Mouse (Mus musculus) CH12.LX (cell line): ENCODE measurements around the gene Clint1. TPM values are rescaled to one million over a fixed set of nuclear protein-coding genes. Genes with fewer than 3 reads are reported as not detected.

Experiments used
- DNase-seq: peaks from one replicate; pipeline ENCODE4 v3.0.0-alpha.2; 2013; ENCODE audit errors: extremely low read depth
- H3K27ac ChIP-seq: 2 replicates; pipeline ENCODE4 v1.5.1; 2012; ENCODE audit warnings: low read depth, mild to moderate bottlenecking, control low read depth, moderate library complexity; ENCODE audit not compliant: insufficient read depth
- H3K27me3 ChIP-seq: replicated peaks from 2 replicates; pipeline ENCODE3; 2012; ENCODE audit warnings: inconsistent platforms
- H3K36me3 ChIP-seq, 2 experiments: replicated peaks in 1 of 2; 2 replicates each; pipeline versions ENCODE3 to v1.6.1; 2012; ENCODE audit warnings: inconsistent platforms in 1 of 2, low read length in 1 of 2, mild to moderate bottlenecking in 1 of 2, mixed read lengths in 1 of 2, moderate library complexity in 1 of 2; ENCODE audit not compliant: control insufficient read depth in 1 of 2, insufficient read depth in 1 of 2
- H3K4me1 ChIP-seq, 2 experiments: 2 replicates each; pipeline ENCODE4 v1.6.1; 2012; ENCODE audit warnings: inconsistent platforms in 1 of 2, moderate library complexity in 1 of 2; ENCODE audit not compliant: insufficient read depth in 2 of 2, control insufficient read depth in 1 of 2
- H3K4me2 ChIP-seq: 2 replicates; pipeline ENCODE4 v1.6.1; 2012; ENCODE audit warnings: low read depth, mild to moderate bottlenecking, control low read depth; ENCODE audit not compliant: poor library complexity, insufficient read depth, severe bottlenecking
- H3K4me3 ChIP-seq, 3 experiments: fragments of 150-350 bp in 1 of 3; sonication (generic) in 1 of 3; replicated peaks in 1 of 3; 2 replicates each; pipeline versions ENCODE3 to v1.5.1; 2011 to 2012; ENCODE audit warnings: low read depth in 2 of 3, low read length in 2 of 3, mild to moderate bottlenecking in 2 of 3, moderate library complexity in 2 of 3, control low read depth in 1 of 3, improper control_type of control experiment in 1 of 3, inconsistent platforms in 1 of 3, mixed read lengths in 1 of 3; ENCODE audit not compliant: poor library complexity in 1 of 3
- H3K79me2 ChIP-seq: replicated peaks from 2 replicates; pipeline ENCODE4 v1.6.1; 2012; ENCODE audit warnings: mild to moderate bottlenecking, moderate library complexity; ENCODE audit not compliant: control insufficient read depth, poor library complexity, insufficient read depth, severe bottlenecking; ENCODE audit errors: extremely low read depth
- H3K9ac ChIP-seq: 2 replicates; pipeline ENCODE4 v1.6.1; 2012; ENCODE audit warnings: low read depth, mild to moderate bottlenecking, control low read depth, moderate library complexity; ENCODE audit not compliant: insufficient read depth
- H3K9me3 ChIP-seq: replicated peaks from 2 replicates; pipeline ENCODE3; 2012; ENCODE audit warnings: low read length, inconsistent platforms, mixed read lengths
- CHD1 ChIP-seq: IDR thresholded peaks from 2 replicates; pipeline ENCODE4 v1.6.1; 2012; ENCODE audit warnings: low read depth, low read length, improper control_type of control experiment, inconsistent platforms
- CTCF ChIP-seq, 2 experiments: IDR thresholded peaks in 1 of 2; conservative IDR thresholded peaks in 1 of 2; 2 replicates each; pipeline ENCODE4 v1.5.1; 2011 to 2012; ENCODE audit warnings: low read depth in 2 of 2, low read length in 2 of 2, improper control_type of control experiment in 1 of 2, inconsistent platforms in 1 of 2, mild to moderate bottlenecking in 1 of 2, moderate library complexity in 1 of 2
- ELF1 ChIP-seq: IDR thresholded peaks from 2 replicates; pipeline ENCODE4 v1.6.1; 2014; ENCODE audit warnings: low read depth, mild to moderate bottlenecking, inconsistent platforms, low read length, improper control_type of control experiment
- ETS1 ChIP-seq: conservative IDR thresholded peaks from 2 replicates; pipeline ENCODE4 v1.6.1; 2012; ENCODE audit warnings: low read depth, mild to moderate bottlenecking, inconsistent platforms, low read length, improper control_type of control experiment, moderate library complexity
- HCFC1 ChIP-seq: IDR thresholded peaks from 2 replicates; pipeline ENCODE4 v1.6.1; 2012; ENCODE audit warnings: low read depth, mild to moderate bottlenecking, inconsistent platforms, low read length, improper control_type of control experiment
- IRF4 ChIP-seq: IDR thresholded peaks from 2 replicates; pipeline ENCODE4 v1.6.1; 2014; ENCODE audit warnings: low read depth, mild to moderate bottlenecking, inconsistent platforms, low read length, improper control_type of control experiment
- JUN ChIP-seq: IDR thresholded peaks from 2 replicates; pipeline ENCODE4 v1.6.1; 2011; ENCODE audit warnings: low read depth, mild to moderate bottlenecking, low read length, improper control_type of control experiment, moderate library complexity; ENCODE audit not compliant: insufficient read depth
- JUND ChIP-seq: conservative IDR thresholded peaks from 2 replicates; pipeline ENCODE4 v1.6.1; 2011; ENCODE audit warnings: low read depth, low read length, improper control_type of control experiment
- MAFK ChIP-seq: IDR thresholded peaks from 2 replicates; pipeline ENCODE4 v1.6.1; 2011; ENCODE audit warnings: low read length, improper control_type of control experiment; ENCODE audit not compliant: insufficient replicate concordance
- MAX ChIP-seq: IDR thresholded peaks from 2 replicates; pipeline ENCODE4 v1.6.1; 2011; ENCODE audit warnings: low read length, improper control_type of control experiment
- MAZ ChIP-seq: IDR thresholded peaks from 2 replicates; pipeline ENCODE4 v1.6.1; 2012; ENCODE audit warnings: low read depth, mild to moderate bottlenecking, inconsistent platforms, low read length, improper control_type of control experiment, moderate library complexity
- MXI1 ChIP-seq: IDR thresholded peaks from 2 replicates; pipeline ENCODE4 v1.6.1; 2011; ENCODE audit warnings: mild to moderate bottlenecking, low read depth, low read length, improper control_type of control experiment
- NELFE ChIP-seq: IDR thresholded peaks from 2 replicates; pipeline ENCODE4 v1.6.1; 2011; ENCODE audit warnings: low read depth, low read length, improper control_type of control experiment
- PAX5 ChIP-seq: IDR thresholded peaks from 2 replicates; pipeline ENCODE4 v1.6.1; 2012; ENCODE audit warnings: low read length, inconsistent platforms, mixed read lengths
- POLR2A ChIP-seq: IDR thresholded peaks from 2 replicates; pipeline ENCODE4 v1.6.1; 2011; ENCODE audit warnings: low read depth, mild to moderate bottlenecking, improper control_type of control experiment, low read length
- POLR2AphosphoS2 ChIP-seq: IDR thresholded peaks from 2 replicates; pipeline ENCODE4 v1.6.1; 2011; ENCODE audit warnings: low read depth, low read length, improper control_type of control experiment
- RAD21 ChIP-seq: IDR thresholded peaks from 2 replicates; pipeline ENCODE4 v1.6.1; 2011; ENCODE audit warnings: low read depth, mild to moderate bottlenecking, low read length, improper control_type of control experiment, moderate library complexity
- RCOR1 ChIP-seq: conservative IDR thresholded peaks from 2 replicates; pipeline ENCODE4 v1.6.1; 2012; ENCODE audit warnings: low read depth, mild to moderate bottlenecking, inconsistent platforms, low read length, improper control_type of control experiment
- SIN3A ChIP-seq: IDR thresholded peaks from 2 replicates; pipeline ENCODE4 v1.6.1; 2012; ENCODE audit warnings: low read length, improper control_type of control experiment, inconsistent platforms
- TBP ChIP-seq: conservative IDR thresholded peaks from 2 replicates; pipeline ENCODE4 v1.6.1; 2011; ENCODE audit warnings: low read depth, low read length, improper control_type of control experiment
- TCF12 ChIP-seq: IDR thresholded peaks from 2 replicates; pipeline ENCODE4 v1.6.1; 2014; ENCODE audit warnings: low read depth, mild to moderate bottlenecking, inconsistent platforms, low read length, improper control_type of control experiment
- UBTF ChIP-seq: IDR thresholded peaks from 2 replicates; pipeline ENCODE4 v1.6.1; 2012; ENCODE audit warnings: low read depth, mild to moderate bottlenecking, inconsistent platforms, low read length, improper control_type of control experiment, moderate library complexity
- USF1 ChIP-seq: IDR thresholded peaks from 2 replicates; pipeline ENCODE4 v1.6.1; 2014; ENCODE audit warnings: low read depth, mild to moderate bottlenecking, inconsistent platforms, low read length, improper control_type of control experiment
- USF2 ChIP-seq: conservative IDR thresholded peaks from 2 replicates; pipeline ENCODE4 v1.6.1; 2011; ENCODE audit warnings: low read depth, low read length, improper control_type of control experiment
- ZKSCAN1 ChIP-seq: IDR thresholded peaks from 2 replicates; pipeline ENCODE4 v1.6.1; 2012; ENCODE audit warnings: low read depth, inconsistent platforms, low read length, improper control_type of control experiment, borderline replicate concordance
- ZMIZ1 ChIP-seq: IDR thresholded peaks from 2 replicates; pipeline ENCODE4 v1.6.1; 2012; ENCODE audit warnings: low read depth, mild to moderate bottlenecking, inconsistent platforms, low read length, improper control_type of control experiment
- ZNF384 ChIP-seq: IDR thresholded peaks from 2 replicates; pipeline ENCODE4 v1.6.1; 2012; ENCODE audit warnings: low read depth, low read length, improper control_type of control experiment, inconsistent platforms
- dilution Hi-C: fragments of 300-500 bp; cut with MboI; formaldehyde crosslinking; loops from 2 replicates; pipeline ENCODE4 v1.14.3; 2020; ENCODE audit warnings: low sequenced_read_pairs; ENCODE audit not compliant: extremely low pct_unique_long_range_greater_than_20kb, extremely low pct_ligation_motif_present
- in situ Hi-C: fragments of 300-500 bp; cut with MboI; formaldehyde crosslinking; loops from 3 replicates; pipeline ENCODE4 v1.14.3; 2019; ENCODE audit warnings: low sequenced_read_pairs, low pct_ligation_motif_present, low pct_unique_long_range_greater_than_20kb, mixed read lengths
- polyA plus RNA-seq: library from polyadenylated mRNA; unstranded; fragments of >175 nt; gene quantifications from 2 replicates; pipeline ENCODE4 v1.2.1, GENCODE M21; 2012; ENCODE audit warnings: low read depth; ENCODE audit not compliant: insufficient read length
- total RNA-seq, 2 experiments: library from RNA; depleted of rRNA; stranded (reverse); fragments of 300-350 nt in 1 of 2; fragments of >200 nt in 1 of 2; gene quantifications; 2 replicates each; pipeline ENCODE4 v1.2.3; 2012 to 2014

Gene Clint1
- total and polyA plus RNA-seq, 3 experiments, result 54.1 to 137 (median 98.5) TPM

- Histone ChIP-seq H3K27me3 (no peaks in the 10 kb centered on the region), H3K9ac (no peak overlapping the region), H3K36me3 (peaks cover 48 to 65% of the 10 kb centered on the region in 2 experiments), H3K4me2 (no peak overlapping the region), H3K27ac (no peak overlapping the region), H3K4me1 (no peaks in the 10 kb centered on the region), H3K4me3 (no peak overlapping the region), H3K9me3 (no peaks in the 10 kb centered on the region), H3K79me2 (no peaks in the 10 kb centered on the region)
- DNase-seq, result no peak
- in situ Hi-C loops, result no loop called here
- TF ChIP-seq JUND (no peak), ZNF384 (no peak), TBP (no peak), ZKSCAN1 (no peak), RCOR1 (no peak), CTCF (conservative IDR thresholded peaks at IDR 0.05 in 1 of 2, IDR thresholded peaks at IDR 0.05 in 1 of 2; ENCODE audit: low read depth in 2 of 2, low read length in 2 of 2) (no peak), SIN3A (no peak), MAFK (no peak), TCF12 (no peak), USF2 (no peak), NELFE (no peak), MAX (no peak), JUN (no peak), RAD21 (no peak), USF1 (no peak), PAX5 (no peak)
- dilution Hi-C loops, result no loop called here
These were observed 58.9 kb downstream of the Clint1 start for GRCm38 (mm10) chr11:45910701-45911100.

GRCm38 (mm10) chr11:45916196-45916595, 64.3 kb downstream of the Clint1 start:
- Histone ChIP-seq H3K4me1 (peaks cover 3% of the 10 kb centered on the region in 2 experiments; a peak in 3 of 4 replicates), H3K9me3 (no peaks in the 10 kb centered on the region), H3K79me2 (no peaks in the 10 kb centered on the region), H3K27me3 (no peaks in the 10 kb centered on the region), H3K36me3 (peaks cover 8 to 15% of the 10 kb centered on the region in 2 experiments), H3K4me2 (no peak overlapping the region), H3K27ac (no peak overlapping the region), H3K9ac (no peak overlapping the region), H3K4me3 (no peak overlapping the region)
- TF ChIP-seq RCOR1 (no peak), USF2 (no peak), ZMIZ1 (no peak), IRF4 (no peak), ETS1 (no peak), HCFC1 (no peak), ZNF384 (no peak), JUN (no peak), PAX5 (no peak), POLR2A (no peak), CHD1 (no peak), ELF1 (no peak), POLR2AphosphoS2 (no peak), MXI1 (no peak), MAFK (no peak), TCF12 (no peak), MAZ (no peak), UBTF (no peak)
- in situ Hi-C loops (no loop called here), dilution Hi-C loops (no loop called here)
- no peak for DNase-seq
